Mouse (Mus musculus): ENCODE data around the gene Pitpnm3. TPM values are rescaled to one million over a fixed set of nuclear protein-coding genes. Genes with fewer than 3 reads are reported as not detected.
A peak's percentile ranks its signal among the peaks of the same experiment; 100 is the strongest.

The Pitpnm3 gene
- total RNA-seq, 4 experiments from 2014 or later: 0.88 to 1.5 (median 1.0) TPM

DNA sequence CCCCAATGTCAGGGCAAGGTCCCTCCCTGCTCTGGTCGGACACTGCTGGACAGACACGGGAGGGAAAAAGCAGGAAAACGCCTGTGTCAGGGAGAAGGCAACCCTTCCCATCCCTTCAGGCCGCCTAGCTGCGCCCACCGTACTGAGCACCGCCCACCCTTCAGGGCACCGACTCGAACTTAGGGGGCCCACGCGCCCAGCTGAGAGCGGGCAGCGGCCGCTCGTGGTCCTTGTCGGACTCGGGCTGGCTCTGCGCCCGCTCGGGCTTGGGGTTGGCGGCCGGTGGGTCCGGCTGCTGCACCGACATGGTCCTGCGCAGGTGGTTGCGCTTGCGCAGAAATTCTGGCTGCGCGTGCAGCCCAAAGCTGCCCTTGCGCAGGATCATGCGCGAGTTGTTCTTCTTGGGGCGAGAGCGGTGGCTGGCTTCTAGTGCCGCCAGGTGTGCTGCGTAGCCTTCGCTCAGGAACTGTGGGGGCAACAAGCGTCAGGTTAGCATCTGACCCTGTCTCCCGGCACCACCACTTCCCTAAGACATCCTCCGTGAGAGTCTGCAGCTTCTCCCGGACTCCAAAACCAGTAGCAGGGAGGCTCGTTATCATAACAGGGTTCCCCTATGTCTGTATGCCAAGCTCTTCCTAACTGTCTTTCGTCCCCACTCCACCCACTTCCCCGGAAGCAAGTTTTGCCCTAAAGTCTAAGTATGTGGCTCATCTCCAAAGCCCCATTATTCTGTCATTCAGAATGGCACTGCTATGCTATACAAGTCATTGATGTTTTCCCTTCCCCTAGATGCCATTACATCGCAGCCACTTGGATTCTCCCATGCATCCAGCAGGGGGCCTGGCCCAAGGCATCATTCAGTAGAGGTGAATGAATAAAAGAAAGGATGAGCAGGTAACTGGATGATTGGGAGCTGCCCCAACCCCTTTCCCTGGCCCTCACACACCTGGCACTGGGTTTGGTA is 84.4 kb downstream of the Pitpnm3 start:
- DNase-seq (ENCODE audit: low spot score in 2 of 2): no peak

- no peak for DNase-seq (ENCODE audit: low spot score in 2 of 2)
These were observed 85.2 kb downstream of the Pitpnm3 start for GRCm38 (mm10) chr11:72050168-72050894.

DNA sequence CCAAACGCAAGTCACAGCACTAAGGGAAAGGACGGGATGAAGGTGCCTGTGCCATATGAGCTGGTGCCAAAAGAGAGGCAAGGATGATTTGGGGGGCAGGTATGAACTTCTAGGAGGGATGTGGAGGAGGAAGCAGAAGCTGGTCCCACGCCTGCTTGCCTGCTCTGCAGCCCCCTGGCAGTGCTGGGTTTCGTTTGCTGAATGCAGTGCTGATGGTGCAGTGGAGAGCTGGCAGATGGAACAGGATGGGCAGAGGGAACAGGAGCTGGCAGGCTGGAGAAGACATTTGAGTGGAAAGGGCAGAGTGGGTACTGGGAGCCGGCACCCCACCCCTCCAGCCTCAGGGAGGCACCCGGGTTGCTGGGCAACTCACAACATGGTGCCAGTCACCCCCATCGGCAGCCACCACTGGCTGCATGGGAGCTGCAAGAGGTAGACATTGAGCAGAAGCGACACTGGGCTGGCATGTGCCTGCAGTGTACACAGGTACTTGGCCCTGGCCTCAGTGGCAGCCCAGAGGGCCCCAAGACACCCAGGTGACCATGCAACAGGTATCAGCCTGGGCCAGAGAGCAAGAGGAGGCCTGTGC is 86.3 kb downstream of the Pitpnm3 start:
- DNase-seq (ENCODE audit: low spot score in 2 of 2): no peak

GRCm38 (mm10) chr11:72048730-72049129 is 86.8 kb downstream of the Pitpnm3 start:
- no peak for DNase-seq (ENCODE audit: low spot score in 2 of 2)

DNA sequence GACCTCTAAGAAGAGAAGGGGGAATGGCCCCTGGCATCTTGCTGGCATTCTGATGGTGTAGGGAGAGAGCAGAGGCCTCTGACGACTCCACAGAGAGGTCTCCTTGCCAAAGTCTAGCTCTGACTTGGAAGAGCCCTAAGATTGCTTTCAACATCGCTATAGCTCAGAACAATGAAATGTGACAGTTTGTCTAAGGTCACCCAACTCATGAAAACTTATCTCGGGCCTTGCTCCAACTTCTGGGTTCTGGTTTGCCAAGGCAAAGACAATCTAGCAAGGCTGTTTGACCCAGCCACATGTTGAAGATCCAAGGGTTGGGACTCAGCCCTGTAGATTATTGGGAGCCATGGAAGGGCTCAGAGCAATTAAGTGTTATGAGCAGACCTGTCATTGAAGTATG is 91.3 kb downstream of the Pitpnm3 start:
- no peak for DNase-seq (ENCODE audit: low spot score in 2 of 2)

- no peak for DNase-seq (ENCODE audit: low spot score in 2 of 2)
These were observed 92.9 kb downstream of the Pitpnm3 start for GRCm38 (mm10) chr11:72042631-72043030.

DNA sequence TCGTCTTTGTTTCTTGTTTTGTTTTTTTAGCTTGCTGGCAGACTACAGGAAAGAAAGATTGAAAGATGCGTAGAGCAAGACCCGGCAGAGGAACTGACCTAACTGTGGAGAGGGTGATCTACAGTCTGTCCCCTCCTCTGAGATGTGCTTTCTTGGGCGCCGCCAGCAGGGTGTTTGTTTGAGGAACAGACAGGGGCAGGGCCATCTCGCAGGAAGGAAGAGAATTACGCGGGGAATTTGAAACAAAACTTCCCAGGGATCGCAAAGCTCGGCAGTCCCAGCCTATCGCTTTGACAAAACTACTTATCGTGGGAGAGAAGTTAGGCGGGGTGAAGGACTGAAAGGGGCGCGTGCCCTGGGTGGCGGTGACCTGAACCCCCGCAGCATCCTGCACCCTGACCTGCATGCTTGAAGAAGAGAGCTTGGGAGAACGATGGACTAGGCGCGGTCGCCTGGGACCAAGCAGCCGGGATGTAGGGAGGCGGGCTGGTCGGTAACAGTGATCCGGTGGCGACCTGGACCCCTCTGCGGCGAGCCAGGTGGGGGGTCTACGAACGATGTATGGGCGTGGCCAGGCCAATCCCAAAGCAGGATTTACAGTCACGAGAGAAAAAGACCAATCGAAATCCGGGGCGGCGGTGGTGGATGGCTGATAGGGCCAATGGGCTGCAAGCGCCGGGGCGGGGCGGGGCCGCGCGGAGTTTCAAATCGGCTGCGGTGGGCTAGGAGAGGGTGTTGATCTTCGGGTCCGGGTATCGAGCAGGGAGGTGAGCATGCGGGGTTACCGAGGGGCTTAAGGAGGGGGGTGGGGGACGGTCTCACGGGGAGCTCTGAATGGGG is 93.6 kb downstream of the Pitpnm3 start, which contains the start of gene Pimreg:
Gene Pimreg (plus strand): TSS at position 265 of the 840 bp plus-strand sequence.
- peak; percentile 60 to 62 for DNase-seq (ENCODE audit: low spot score in 2 of 2)

GRCm38 (mm10) chr11:72041290-72041767 is 94.2 kb downstream of the Pitpnm3 start:
- no peak for DNase-seq (ENCODE audit: low spot score in 2 of 2)

- no peak for DNase-seq (ENCODE audit: low spot score in 2 of 2)
These were observed 95.8 kb downstream of the Pitpnm3 start for GRCm38 (mm10) chr11:72039599-72040386.

DNA sequence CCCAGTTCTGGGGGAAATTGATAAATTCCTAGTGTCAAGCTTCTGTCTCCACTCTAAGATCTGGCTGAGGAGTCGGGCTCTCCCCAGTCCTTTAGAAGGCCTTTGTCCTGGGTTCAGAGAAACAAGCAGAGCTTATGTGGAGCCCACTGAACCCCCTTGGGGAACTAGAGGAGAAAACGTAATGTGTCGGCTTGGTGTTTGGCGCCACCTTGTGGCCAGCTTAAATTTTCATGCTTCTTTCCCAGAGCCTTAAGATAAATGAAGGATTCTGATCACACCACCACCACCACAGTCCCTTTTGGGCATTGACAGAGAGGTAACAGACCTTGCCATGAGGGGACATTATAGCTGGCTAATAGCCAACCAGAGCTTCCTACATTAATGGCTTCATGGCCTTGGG is 97.6 kb downstream of the Pitpnm3 start:
- DNase-seq (ENCODE audit: low spot score in 2 of 2): peak; percentile 38 to 44

DNA sequence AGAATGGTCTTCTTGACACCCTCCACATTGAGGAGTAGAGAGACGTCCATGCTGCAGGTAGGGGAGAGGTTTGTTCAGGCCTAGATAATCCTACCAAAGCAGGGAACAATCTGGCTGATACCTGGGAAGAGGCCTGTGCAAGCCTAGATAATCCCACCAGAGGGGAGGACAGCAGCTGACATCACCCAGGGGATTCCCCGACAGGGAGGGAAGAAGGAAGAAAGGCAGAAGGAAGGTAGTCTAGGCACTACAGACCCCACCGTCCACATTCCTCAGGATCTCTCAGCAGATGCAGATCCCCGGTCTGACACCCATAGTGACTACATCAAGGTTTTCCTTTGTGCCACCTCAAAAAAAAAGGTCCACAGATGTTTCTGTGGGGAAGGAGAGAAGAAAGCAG is 98.2 kb downstream of the Pitpnm3 start, which contains the start of gene Aipl1:
Gene Aipl1 (minus strand): TSS at position 101 of the 400 bp plus-strand sequence.
- no peak for DNase-seq (ENCODE audit: low spot score in 2 of 2)

DNA sequence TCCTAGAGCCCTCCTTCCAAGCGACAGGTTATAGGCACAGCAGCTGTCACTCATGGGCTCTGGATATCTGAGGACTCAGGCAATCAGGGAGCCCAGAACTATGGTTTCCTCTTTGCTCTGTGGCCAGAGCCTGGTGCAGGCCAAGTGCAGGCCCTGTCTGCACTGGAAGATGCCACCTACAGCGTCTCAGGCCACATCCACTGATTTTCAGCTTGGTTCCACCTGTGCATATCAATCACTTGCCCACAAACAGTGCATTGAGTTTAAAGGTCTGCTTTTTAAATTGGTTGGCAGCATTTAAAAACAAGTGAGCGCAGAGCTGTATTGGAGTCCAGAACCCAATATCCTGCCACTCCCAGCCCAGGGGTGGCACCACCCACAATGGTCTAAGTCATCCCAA is 103.0 kb downstream of the Pitpnm3 start:
- DNase-seq (ENCODE audit: low spot score in 2 of 2): no peak

- DNase-seq (ENCODE audit: low spot score in 2 of 2): no peak
These were observed 103.5 kb downstream of the Pitpnm3 start for GRCm38 (mm10) chr11:72032091-72032490.

DNA sequence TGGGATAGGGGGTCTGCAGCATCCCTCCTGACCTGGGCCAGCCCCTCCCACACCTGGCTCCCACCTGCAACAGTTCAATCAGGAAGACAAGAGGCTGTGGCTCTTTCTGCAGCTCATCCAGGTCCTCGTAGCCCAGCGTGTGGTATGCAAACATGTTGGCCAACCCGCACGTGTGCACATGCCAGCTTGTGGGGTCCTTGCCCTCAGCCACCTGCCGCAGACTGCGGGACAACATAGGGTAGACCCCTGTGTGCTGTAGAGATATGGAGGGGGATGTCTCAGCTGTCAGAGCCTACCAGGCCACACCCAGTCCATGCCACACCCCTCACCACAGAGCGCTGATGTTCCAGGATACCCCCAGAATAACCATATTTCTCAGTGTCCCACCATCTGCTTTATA is 104.2 kb downstream of the Pitpnm3 start:
- no peak for DNase-seq (ENCODE audit: low spot score in 2 of 2)

DNA sequence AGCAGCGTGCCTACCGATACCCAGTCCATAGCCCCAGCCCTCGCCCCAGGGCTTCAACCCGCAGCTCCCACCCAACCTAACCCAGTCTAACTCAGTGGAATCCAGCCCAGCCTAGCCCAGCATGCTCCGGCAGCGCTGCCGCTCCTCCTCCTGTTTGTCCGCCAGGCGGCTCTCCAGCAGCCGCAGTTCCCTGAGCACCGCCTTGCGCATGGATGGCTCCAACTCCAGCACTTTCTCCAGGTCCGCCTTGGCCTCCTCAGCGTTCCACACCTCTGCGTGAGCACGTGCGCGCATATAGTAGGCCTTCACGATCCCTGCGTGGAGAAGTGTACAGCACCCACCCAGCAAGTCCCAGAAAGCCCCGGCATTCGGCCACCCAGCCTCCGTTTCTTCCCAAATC is 106.4 kb downstream of the Pitpnm3 start:
- DNase-seq (ENCODE audit: low spot score in 2 of 2): no peak

- DNase-seq (ENCODE audit: low spot score in 2 of 2): no peak
These were observed 107.7 kb downstream of the Pitpnm3 start for GRCm38 (mm10) chr11:72027836-72028235.

GRCm38 (mm10) chr11:72026516-72026915 is 109.1 kb downstream of the Pitpnm3 start:
- DNase-seq (ENCODE audit: low spot score in 2 of 2): no peak

DNA sequence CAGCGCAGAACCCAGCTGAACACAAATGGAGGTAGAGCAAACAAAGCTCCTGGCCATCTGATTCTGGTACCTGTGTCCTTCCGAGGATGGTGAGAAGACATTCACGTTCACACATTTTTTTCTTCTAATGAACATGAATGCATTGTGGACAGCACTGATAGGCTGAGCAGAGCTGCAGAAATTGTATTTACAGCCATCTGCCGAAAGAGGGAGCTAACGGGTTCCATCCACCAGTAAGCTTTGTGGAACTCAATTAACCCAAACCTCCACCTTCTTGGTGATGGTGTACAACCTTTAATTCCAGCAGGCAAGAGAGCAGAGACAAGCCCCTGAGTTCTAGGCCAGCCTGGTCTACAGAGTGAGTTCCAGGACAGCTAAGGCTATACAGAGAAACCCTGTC is 109.7 kb downstream of the Pitpnm3 start:
- DNase-seq (ENCODE audit: low spot score in 2 of 2): no peak

DNA sequence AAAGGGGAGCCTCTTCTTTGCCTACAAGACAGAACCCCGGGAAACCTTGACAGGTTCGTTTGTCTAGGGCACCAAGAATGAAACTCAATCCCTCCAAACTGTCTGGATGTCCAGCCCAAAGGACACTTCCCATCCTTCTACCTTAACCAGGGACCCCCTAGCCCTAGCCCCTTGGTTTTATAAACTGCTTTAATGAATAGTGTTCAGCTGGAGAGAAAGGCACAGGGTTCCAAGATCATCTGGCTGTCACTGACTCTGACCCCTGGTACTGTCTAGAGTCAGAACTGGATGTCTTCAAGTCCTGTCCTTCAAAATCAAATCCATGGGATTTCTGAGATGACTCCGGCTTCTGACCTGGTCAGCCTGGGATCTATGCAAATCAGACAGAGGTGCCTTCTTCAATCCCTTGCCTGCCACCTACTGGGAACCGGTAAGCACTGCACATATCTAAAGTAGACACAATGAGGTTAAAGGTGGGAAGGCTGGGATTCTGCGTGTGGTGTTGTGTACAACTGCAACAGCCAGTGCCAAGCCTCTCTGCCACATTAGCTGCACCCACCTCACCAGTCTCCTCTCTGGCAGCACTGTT is 111.3 kb downstream of the Pitpnm3 start:
- peak; percentile 26 to 41 for DNase-seq (ENCODE audit: low spot score in 2 of 2)

DNA sequence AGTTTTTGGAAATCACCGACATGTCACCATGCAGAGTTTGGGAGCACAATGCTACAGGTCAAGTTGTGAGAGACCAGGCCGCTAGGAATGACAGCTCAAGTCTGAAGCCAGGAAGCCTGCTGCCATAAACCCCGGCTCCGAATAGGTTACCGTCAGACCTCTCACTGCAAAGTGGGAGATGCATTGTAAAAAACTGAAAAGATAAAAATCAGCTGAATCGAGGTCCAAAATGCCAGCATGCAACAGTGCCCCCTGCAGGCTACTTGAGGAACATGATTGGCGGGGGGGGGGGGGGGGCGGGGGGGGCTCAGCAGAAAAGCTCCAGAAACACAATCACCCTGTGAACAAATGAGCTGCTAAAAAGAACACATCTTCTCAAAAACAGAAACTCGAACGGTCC is 112.0 kb downstream of the Pitpnm3 start:
- DNase-seq (ENCODE audit: low spot score in 2 of 2): no peak
